Mouse (Mus musculus) megakaryocyte, embryonic 14.5 days (primary cell): ENCODE results near the gene 3110009E18Rik. TPM values are rescaled to one million over a fixed set of nuclear protein-coding genes. Genes with fewer than 3 reads are reported as not detected.

Source experiments
- H3K27me3 ChIP-seq: replicated peaks from 2 replicates; pipeline ENCODE3; 2012; ENCODE audit warnings: inconsistent platforms
- H3K36me3 ChIP-seq: replicated peaks from 2 replicates; pipeline ENCODE3; 2012; ENCODE audit warnings: low read length, inconsistent platforms, mixed read lengths
- H3K4me1 ChIP-seq: 2 replicates; pipeline ENCODE4 v1.6.1; 2012; ENCODE audit warnings: inconsistent platforms
- H3K4me3 ChIP-seq: replicated peaks from 2 replicates; pipeline ENCODE3; 2012; ENCODE audit warnings: moderate library complexity, mild to moderate bottlenecking, inconsistent platforms
- H3K9me3 ChIP-seq: 2 replicates; pipeline ENCODE4 v1.6.1; 2012; ENCODE audit warnings: inconsistent platforms
- FLI1 ChIP-seq: IDR thresholded peaks from 2 replicates; pipeline ENCODE4 v1.6.1; 2012; ENCODE audit warnings: low read length, inconsistent platforms, mixed read lengths
- GATA1 ChIP-seq: IDR thresholded peaks from 3 replicates; pipeline ENCODE4 v1.6.1; 2012; ENCODE audit warnings: mixed read lengths, low read length, inconsistent platforms, borderline replicate concordance
- polyA plus RNA-seq: library from polyadenylated mRNA; stranded (reverse); fragments of >175 nt; gene quantifications from 2 replicates; pipeline ENCODE4 v1.2.3, GENCODE M21; 2012; ENCODE audit warnings: low replicate concordance; ENCODE audit not compliant: insufficient read depth

Gene 3110009E18Rik
- polyA plus RNA-seq, 1 experiment, result 2.6 TPM

- Histone ChIP-seq H3K36me3 (no peaks in the 10 kb centered on the region), H3K4me1 (no peaks in the 10 kb centered on the region), H3K27me3 (peaks cover 11% of the 10 kb centered on the region), H3K4me3 (no peak overlapping the region), H3K9me3 (peaks cover 17% of the 10 kb centered on the region)
- TF ChIP-seq GATA1 (no peak), FLI1 (no peak)
Measured at GRCm38 (mm10) chr1:120190300-120190699, 69.3 kb downstream of the 3110009E18Rik start.

GRCm38 (mm10) chr1:120190946-120191345 lies 70.0 kb downstream of the 3110009E18Rik start:
- Histone ChIP-seq H3K4me1 (no peaks in the 10 kb centered on the region), H3K27me3 (peaks cover 16% of the 10 kb centered on the region), H3K36me3 (no peaks in the 10 kb centered on the region), H3K4me3 (no peak overlapping the region), H3K9me3 (peaks cover 17% of the 10 kb centered on the region)
- TF ChIP-seq FLI1, result no peak
- TF ChIP-seq GATA1, result no peak

GRCm38 (mm10) chr1:120192321-120192720 lies 71.3 kb downstream of the 3110009E18Rik start:
- TF ChIP-seq FLI1, result no peak
- TF ChIP-seq GATA1, result no peak
- Histone ChIP-seq H3K36me3 (no peaks in the 10 kb centered on the region), H3K9me3 (peaks cover 17% of the 10 kb centered on the region), H3K27me3 (peaks cover 23% of the 10 kb centered on the region), H3K4me3 (no peak overlapping the region), H3K4me1 (peaks cover 3% of the 10 kb centered on the region; the same call in 1 of the 2 replicates)

- Histone ChIP-seq H3K9me3 (peaks cover 17% of the 10 kb centered on the region), H3K27me3 (peaks cover 25% of the 10 kb centered on the region), H3K36me3 (no peaks in the 10 kb centered on the region), H3K4me1 (peaks cover 3% of the 10 kb centered on the region; the same call in 1 of the 2 replicates), H3K4me3 (no peak overlapping the region)
- TF ChIP-seq GATA1 (no peak), FLI1 (no peak)
Measured at GRCm38 (mm10) chr1:120193586-120193985, 72.6 kb downstream of the 3110009E18Rik start.

GRCm38 (mm10) chr1:120195947-120196346 lies 75.0 kb downstream of the 3110009E18Rik start:
- Histone ChIP-seq H3K9me3 (peaks cover 6% of the 10 kb centered on the region), H3K27me3 (peaks cover 35% of the 10 kb centered on the region), H3K4me3 (no peak overlapping the region), H3K4me1 (peaks cover 3% of the 10 kb centered on the region; the same call in 1 of the 2 replicates), H3K36me3 (no peaks in the 10 kb centered on the region)
- no peak for TF ChIP-seq GATA1
- no peak for TF ChIP-seq FLI1

- H3K4me3 ChIP-seq, result no peak overlapping the region
Measured at GRCm38 (mm10) chr1:120196724-120197123, 75.7 kb downstream of the 3110009E18Rik start.

GRCm38 (mm10) chr1:120197189-120197588 lies 76.2 kb downstream of the 3110009E18Rik start:
- H3K4me3 ChIP-seq, result no peak overlapping the region
- H3K4me1 ChIP-seq, result peaks cover 3% of the 10 kb centered on the region; the same call in 1 of the 2 replicates
- no peaks in the 10 kb centered on the region for H3K36me3 ChIP-seq
- peaks cover 43% of the 10 kb centered on the region for H3K27me3 ChIP-seq
- TF ChIP-seq GATA1, result no peak
- TF ChIP-seq FLI1, result no peak
- H3K9me3 ChIP-seq, result no peaks in the 10 kb centered on the region

More at GRCm38 (mm10) chr1:120196724-120197123, 75.7 kb downstream of the 3110009E18Rik start:
- Histone ChIP-seq H3K36me3 (no peaks in the 10 kb centered on the region), H3K27me3 (peaks cover 40% of the 10 kb centered on the region), H3K9me3 (no peaks in the 10 kb centered on the region; the same call in 1 of the 2 replicates), H3K4me1 (peaks cover 3% of the 10 kb centered on the region; the same call in 1 of the 2 replicates)
- TF ChIP-seq FLI1 (no peak), GATA1 (no peak)

- H3K36me3 ChIP-seq, result no peaks in the 10 kb centered on the region
- TF ChIP-seq FLI1, result no peak
- no peak for TF ChIP-seq GATA1
- H3K4me1 ChIP-seq, result peaks cover 3% of the 10 kb centered on the region; the same call in 1 of the 2 replicates
- no peak overlapping the region for H3K4me3 ChIP-seq
- H3K9me3 ChIP-seq, result no peaks in the 10 kb centered on the region
- peaks cover 40% of the 10 kb centered on the region for H3K27me3 ChIP-seq
Measured at GRCm38 (mm10) chr1:120198151-120198550, 77.2 kb downstream of the 3110009E18Rik start.

GRCm38 (mm10) chr1:120198942-120199341 lies 78.0 kb downstream of the 3110009E18Rik start:
- H3K4me1 ChIP-seq, result peaks cover 3% of the 10 kb centered on the region; the same call in 1 of the 2 replicates
- H3K36me3 ChIP-seq, result no peaks in the 10 kb centered on the region
- H3K9me3 ChIP-seq, result no peaks in the 10 kb centered on the region
- peaks cover 41% of the 10 kb centered on the region for H3K27me3 ChIP-seq
- H3K4me3 ChIP-seq, result no peak overlapping the region
- TF ChIP-seq FLI1 (no peak), GATA1 (no peak)

- TF ChIP-seq FLI1 (no peak), GATA1 (no peak)
- no peaks in the 10 kb centered on the region for H3K36me3 ChIP-seq
- no peaks in the 10 kb centered on the region for H3K9me3 ChIP-seq
- peaks cover 35% of the 10 kb centered on the region for H3K27me3 ChIP-seq
- H3K4me1 ChIP-seq, result no peaks in the 10 kb centered on the region
- no peak overlapping the region for H3K4me3 ChIP-seq
Measured at GRCm38 (mm10) chr1:120202542-120202941, 81.6 kb downstream of the 3110009E18Rik start.
